Mouse (Mus musculus) liver, embryonic 16.5 days (tissue): ENCODE data around the gene Rasa1. TPM values are rescaled to one million over a fixed set of nuclear protein-coding genes. Genes with fewer than 3 reads are reported as not detected.
A peak's percentile ranks its signal among the peaks of the same experiment; 100 is the strongest.

ENCODE experiments used
- ATAC-seq: fragments of 200-750 bp; cut with Nextera tagmentation; 2 replicates; pipeline ENCODE4 v1.8.0; 2017; ENCODE audit warnings: low read depth, mild to moderate bottlenecking, moderate number of reproducible peaks, moderate library complexity
- H3K27ac ChIP-seq: fragments of 300-500 bp; sonication (generic); 2 replicates; pipeline ENCODE4 v1.5.1; 2014; ENCODE audit warnings: mild to moderate bottlenecking, low read length
- H3K27me3 ChIP-seq: fragments of 300-500 bp; sonication (generic); 2 replicates; pipeline ENCODE4 v1.6.1; 2014; ENCODE audit warnings: low read depth, low read length, mixed read lengths; ENCODE audit not compliant: control insufficient read depth, insufficient read depth
- H3K36me3 ChIP-seq: fragments of 300-500 bp; sonication (generic); 2 replicates; pipeline ENCODE4 v1.6.1; 2014; ENCODE audit warnings: mild to moderate bottlenecking; ENCODE audit not compliant: control insufficient read depth, insufficient read depth
- H3K4me1 ChIP-seq: fragments of 300-500 bp; sonication (generic); 2 replicates; pipeline ENCODE4 v1.6.1; 2014; ENCODE audit warnings: low read depth, low read length, mixed read lengths; ENCODE audit not compliant: control insufficient read depth
- H3K4me2 ChIP-seq: fragments of 300-500 bp; sonication (generic); 2 replicates; pipeline ENCODE4 v1.6.1; 2014; ENCODE audit warnings: low read depth, low read length, mixed read lengths
- H3K4me3 ChIP-seq: fragments of 300-500 bp; sonication (generic); 2 replicates; pipeline ENCODE4 v1.5.1; 2014; ENCODE audit warnings: low read depth, mild to moderate bottlenecking, low read length
- H3K9ac ChIP-seq: fragments of 300-500 bp; sonication (generic); 2 replicates; pipeline ENCODE4 v1.6.1; 2014; ENCODE audit warnings: low read depth, low read length
- H3K9me3 ChIP-seq: fragments of 300-500 bp; sonication (generic); replicated peaks from 2 replicates; pipeline ENCODE4 v1.6.1; 2016; ENCODE audit warnings: low read length; ENCODE audit not compliant: control insufficient read depth
- WGBS: fragments of 180-500 bp; shearing (Covaris S2); extraction: QIAGEN DNeasy Blood & Tissue Kit; methylation state at CpG from one replicate; pipeline ENCODE4 v1.1.7; 2014; ENCODE audit not compliant: insufficient replicate concordance; 5-methylcytosine and 5-hydroxymethylcytosine counted together
- polyA plus RNA-seq: library from polyadenylated mRNA; unstranded; fragments of >200 nt; fragmentation: Nextera tagmentation; extraction: Ambion mirVana; gene quantifications from 2 replicates; pipeline ENCODE4 v1.2.1, GENCODE M21; 2015

The Rasa1 gene
- polyA plus RNA-seq, 1 experiment from 2014 or later, result 11.4 TPM

DNA sequence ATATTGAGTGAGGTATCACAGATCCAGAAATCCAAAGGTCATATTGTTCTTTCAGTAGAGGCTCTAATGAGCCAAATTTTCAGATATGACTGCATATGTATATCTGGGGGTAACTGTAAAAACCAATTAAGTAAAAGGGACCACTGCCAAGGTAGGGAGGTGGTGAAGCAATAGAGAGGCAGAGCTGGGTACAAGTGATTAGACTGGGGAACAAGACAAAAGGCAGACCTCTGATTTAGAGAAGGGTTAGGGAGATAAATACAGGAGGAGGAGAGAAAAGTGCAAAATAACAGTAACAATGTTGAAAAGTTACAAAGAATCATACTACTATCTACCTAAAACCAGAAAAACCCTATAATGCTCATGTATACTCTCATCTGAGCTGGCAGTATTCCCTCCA lies 10.0 kb downstream of the Rasa1 start:
- no peaks in the 10 kb centered on the region for H3K9me3 ChIP-seq
- no peaks in the 10 kb centered on the region for H3K36me3 ChIP-seq
- no peak overlapping the region for H3K4me2 ChIP-seq
- no peak overlapping the region for H3K27ac ChIP-seq
- H3K4me3 ChIP-seq, result no peak overlapping the region
- H3K27me3 ChIP-seq, result no peaks in the 10 kb centered on the region
- peaks cover 11% of the 10 kb centered on the region for H3K4me1 ChIP-seq
- ATAC-seq, result no peak
- H3K9ac ChIP-seq, result no peak overlapping the region

DNA sequence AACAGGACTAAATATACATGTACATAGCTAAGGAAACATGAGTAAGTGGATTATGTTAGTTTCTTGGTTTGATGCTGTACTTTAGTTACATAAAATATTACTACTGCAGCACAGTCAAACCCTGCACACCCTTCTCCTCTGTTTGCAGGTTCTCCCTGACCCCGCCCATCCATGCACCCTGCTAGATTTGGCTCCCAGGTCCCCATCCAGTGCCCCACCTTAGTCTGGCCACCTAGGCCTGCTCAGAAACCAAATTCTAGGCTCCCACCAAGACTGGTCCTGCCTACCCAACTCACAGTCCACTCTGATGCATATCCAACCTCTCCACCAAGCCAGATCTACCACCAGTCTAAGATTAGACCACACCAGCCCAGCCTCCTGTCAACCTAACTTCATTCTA lies 14.4 kb downstream of the Rasa1 start:
- peak; percentile 61 for ATAC-seq
- 76% methylated on average over 1 of the region's 1 CpGs for WGBS
- Histone ChIP-seq H3K9ac (no peak overlapping the region), H3K4me2 (no peak overlapping the region), H3K4me1 (peaks cover 4% of the 10 kb centered on the region), H3K9me3 (no peaks in the 10 kb centered on the region), H3K27me3 (no peaks in the 10 kb centered on the region), H3K27ac (no peak overlapping the region), H3K36me3 (no peaks in the 10 kb centered on the region), H3K4me3 (no peak overlapping the region)

DNA sequence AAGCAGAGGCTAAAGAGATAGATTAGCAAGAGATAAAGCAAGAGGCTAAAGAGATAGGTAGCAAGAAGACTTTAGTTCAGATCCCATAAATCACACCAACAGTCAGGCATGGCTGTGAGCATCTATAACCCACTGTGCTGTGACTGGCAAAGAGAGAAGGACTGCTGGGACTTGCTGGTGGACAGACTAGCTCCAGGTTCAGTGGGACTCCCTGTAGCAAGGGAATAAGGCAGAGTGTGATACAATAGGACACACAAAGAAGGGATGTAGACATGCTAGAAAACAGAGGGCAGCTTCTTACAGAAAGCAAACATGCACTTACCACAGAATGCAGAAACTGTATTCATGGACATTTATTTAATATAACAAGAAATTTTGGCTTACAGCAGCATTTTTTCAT lies 15.1 kb downstream of the Rasa1 start:
- Histone ChIP-seq H3K27me3 (no peaks in the 10 kb centered on the region), H3K36me3 (no peaks in the 10 kb centered on the region), H3K4me1 (peaks cover 4% of the 10 kb centered on the region; the same call in 1 of the 2 replicates), H3K9me3 (no peaks in the 10 kb centered on the region), H3K9ac (no peak overlapping the region), H3K27ac (no peak overlapping the region), H3K4me2 (no peak overlapping the region), H3K4me3 (no peak overlapping the region)
- no peak for ATAC-seq

DNA sequence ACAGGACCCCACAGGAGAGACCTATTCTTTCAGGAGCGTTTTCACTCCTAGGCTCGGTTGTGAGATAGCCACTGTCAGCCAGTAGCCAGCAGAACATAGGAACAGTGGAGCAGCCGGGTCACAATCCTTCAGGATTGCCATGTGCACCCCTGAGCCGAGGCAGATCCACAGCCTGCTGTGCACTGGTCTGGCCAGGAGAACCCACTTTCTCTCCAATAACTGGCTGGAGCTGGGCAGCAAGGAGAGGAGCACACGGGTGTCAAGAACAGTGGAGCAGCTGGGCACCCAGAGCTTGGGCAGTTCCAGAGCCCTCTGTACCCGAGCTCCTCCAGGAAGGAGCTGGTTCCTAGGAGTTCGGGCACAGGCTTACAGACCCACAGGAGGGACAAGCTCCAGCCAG lies 50.2 kb downstream of the Rasa1 start:
- WGBS, result 71% methylated on average over 7 of the region's 7 CpGs
- H3K9ac ChIP-seq, result no peak overlapping the region
- H3K4me2 ChIP-seq, result no peak overlapping the region
- H3K27ac ChIP-seq, result no peak overlapping the region
- no peak for ATAC-seq
- H3K27me3 ChIP-seq, result no peaks in the 10 kb centered on the region
- H3K9me3 ChIP-seq, result no peaks in the 10 kb centered on the region
- H3K4me3 ChIP-seq, result no peak overlapping the region
- H3K4me1 ChIP-seq, result no peaks in the 10 kb centered on the region
- H3K36me3 ChIP-seq, result no peaks in the 10 kb centered on the region

DNA sequence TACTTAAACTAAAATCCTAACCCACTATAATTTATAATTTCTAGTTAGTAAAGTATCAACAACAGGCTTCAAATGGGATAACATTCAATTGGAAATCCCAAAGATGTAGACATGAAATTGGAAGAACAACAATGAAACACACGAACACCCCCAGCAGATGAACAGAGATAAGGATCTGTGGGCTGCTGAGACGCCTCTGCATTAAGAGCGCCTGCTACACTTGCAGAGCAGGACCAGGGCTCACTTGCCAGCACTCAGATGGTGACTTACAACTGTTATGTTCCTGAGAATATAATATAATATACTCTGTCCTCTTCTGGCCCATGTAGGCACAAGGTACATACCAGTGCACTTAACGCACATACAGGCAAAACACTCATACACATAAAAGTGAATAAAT lies 70.3 kb downstream of the Rasa1 start:
- Histone ChIP-seq H3K4me3 (no peak overlapping the region), H3K36me3 (peaks cover 6% of the 10 kb centered on the region; the same call in 1 of the 2 replicates), H3K4me2 (no peak overlapping the region), H3K9me3 (no peaks in the 10 kb centered on the region), H3K27me3 (no peaks in the 10 kb centered on the region), H3K4me1 (no peaks in the 10 kb centered on the region), H3K9ac (no peak overlapping the region), H3K27ac (no peak overlapping the region)
- no peak for ATAC-seq
- 44% methylated on average over 4 of the region's 4 CpGs for WGBS

DNA sequence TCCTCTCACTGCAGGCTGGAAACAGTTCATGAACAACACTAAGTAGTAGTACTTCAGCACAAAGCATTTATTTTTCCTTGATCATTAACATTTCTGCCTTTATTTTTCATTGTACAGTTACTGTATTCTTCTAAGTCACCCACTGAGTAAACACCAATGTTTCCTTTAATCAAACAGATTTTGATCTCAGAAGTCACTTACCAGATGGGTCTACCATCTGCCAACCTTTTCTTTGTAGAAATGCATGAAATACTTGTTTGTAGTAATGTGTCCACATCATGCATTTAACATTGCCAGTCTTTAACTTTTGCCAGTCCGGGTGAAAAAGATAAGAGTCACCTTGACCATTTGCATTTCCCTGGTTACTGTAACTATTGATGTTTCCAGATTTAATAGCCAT lies 78.6 kb downstream of the Rasa1 start:
- Histone ChIP-seq H3K27me3 (no peaks in the 10 kb centered on the region), H3K36me3 (peaks cover 4% of the 10 kb centered on the region; the same call in 1 of the 2 replicates), H3K9me3 (no peaks in the 10 kb centered on the region), H3K27ac (no peak overlapping the region), H3K4me1 (no peaks in the 10 kb centered on the region), H3K4me2 (no peak overlapping the region), H3K9ac (no peak overlapping the region), H3K4me3 (no peak overlapping the region)
- 45% methylated on average over 1 of the region's 1 CpGs for WGBS
- no peak for ATAC-seq

DNA sequence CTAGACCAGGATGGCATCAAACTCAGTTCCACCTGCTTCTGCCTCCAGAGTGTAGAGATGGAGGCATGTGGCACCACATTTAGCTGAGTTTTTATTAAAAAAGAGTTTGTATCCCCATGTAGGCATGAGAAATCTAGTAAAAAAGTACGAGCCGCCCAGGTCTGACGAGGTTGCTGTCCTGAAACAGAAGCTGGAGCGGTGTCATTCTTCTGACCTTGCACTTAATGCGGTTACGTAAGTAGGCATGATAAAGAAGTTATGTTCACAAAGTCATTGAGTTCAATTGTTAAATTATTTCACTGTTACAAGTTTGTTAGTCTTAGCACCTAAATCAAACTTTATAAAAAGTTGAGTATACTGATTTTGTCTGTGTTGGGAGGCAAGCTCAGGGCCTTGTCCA lies 80.3 kb downstream of the Rasa1 start:
- H3K9me3 ChIP-seq, result no peaks in the 10 kb centered on the region
- no peaks in the 10 kb centered on the region for H3K27me3 ChIP-seq
- no peak overlapping the region for H3K4me3 ChIP-seq
- H3K27ac ChIP-seq, result no peak overlapping the region
- 87% methylated on average over 6 of the region's 6 CpGs for WGBS
- H3K4me2 ChIP-seq, result no peak overlapping the region
- H3K4me1 ChIP-seq, result no peaks in the 10 kb centered on the region
- no peak for ATAC-seq
- H3K36me3 ChIP-seq, result peaks cover 4% of the 10 kb centered on the region; the same call in 1 of the 2 replicates
- H3K9ac ChIP-seq, result no peak overlapping the region

DNA sequence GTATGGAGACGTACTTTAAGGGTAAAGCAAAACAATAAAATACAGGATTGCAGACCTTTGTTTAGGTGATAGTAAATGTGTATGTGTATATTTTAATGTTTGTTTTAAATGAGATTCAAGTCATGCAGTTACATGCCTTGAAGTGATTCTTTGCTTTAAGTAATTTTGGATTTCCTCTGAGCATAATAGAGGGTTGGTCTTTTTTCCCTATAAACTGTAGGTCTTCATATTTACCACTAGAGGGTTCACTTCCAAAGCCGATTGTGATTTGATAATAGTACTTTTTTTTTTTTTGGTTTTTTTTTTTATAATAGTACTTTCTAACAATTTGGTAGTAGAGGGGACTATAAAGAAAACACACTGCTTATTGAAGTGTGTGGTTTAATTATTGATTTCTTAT lies 81.4 kb downstream of the Rasa1 start:
- H3K9me3 ChIP-seq, result no peaks in the 10 kb centered on the region
- H3K27ac ChIP-seq, result no peak overlapping the region
- H3K27me3 ChIP-seq, result no peaks in the 10 kb centered on the region
- H3K4me2 ChIP-seq, result no peak overlapping the region
- H3K4me1 ChIP-seq, result no peaks in the 10 kb centered on the region
- H3K4me3 ChIP-seq, result no peak overlapping the region
- no peak for ATAC-seq
- H3K36me3 ChIP-seq, result peaks cover 4% of the 10 kb centered on the region; the same call in 1 of the 2 replicates
- 56% methylated on average over 2 of the region's 2 CpGs for WGBS
- no peak overlapping the region for H3K9ac ChIP-seq

DNA sequence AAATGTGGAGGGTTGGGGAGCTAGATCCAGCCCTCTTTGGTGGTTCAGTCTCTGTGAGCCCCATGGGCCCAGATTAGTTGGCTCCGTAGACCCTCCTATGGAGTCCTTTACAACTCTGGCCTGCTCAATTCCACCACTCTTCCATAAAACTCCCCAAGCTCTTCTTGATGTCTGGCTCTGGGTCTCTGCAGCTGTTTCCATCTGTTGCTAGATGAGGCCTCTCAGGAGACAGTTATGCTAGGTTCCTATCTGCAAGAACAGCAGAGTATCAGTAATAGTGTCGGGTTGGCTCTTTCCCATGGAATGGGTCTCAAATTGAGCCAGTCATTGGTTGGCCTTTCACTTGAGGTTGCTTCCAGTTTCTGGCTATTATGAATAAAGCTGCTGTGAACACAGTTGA lies 97.7 kb downstream of the Rasa1 start:
- 84% methylated on average over 2 of the region's 2 CpGs for WGBS
- H3K27ac ChIP-seq, result no peak overlapping the region
- H3K9me3 ChIP-seq, result no peaks in the 10 kb centered on the region
- no peaks in the 10 kb centered on the region; the same call in 1 of the 2 replicates for H3K36me3 ChIP-seq
- H3K4me2 ChIP-seq, result no peak overlapping the region
- ATAC-seq, result no peak
- H3K4me3 ChIP-seq, result no peak overlapping the region
- no peaks in the 10 kb centered on the region for H3K27me3 ChIP-seq
- no peak overlapping the region for H3K9ac ChIP-seq
- no peaks in the 10 kb centered on the region; the same call in 1 of the 2 replicates for H3K4me1 ChIP-seq
